Mouse (Mus musculus): Measurements from ENCODE around the gene Dab1.

Gene Dab1

GRCm38 (mm10) chr4:104249462-104249861 is 630.3 kb downstream of the Dab1 start:
- no peak for DNase-seq (ENCODE audit: extremely low spot score)

- DNase-seq (ENCODE audit: extremely low spot score) = no peak
Measured at GRCm38 (mm10) chr4:104257776-104258175, 638.6 kb downstream of the Dab1 start.

DNA sequence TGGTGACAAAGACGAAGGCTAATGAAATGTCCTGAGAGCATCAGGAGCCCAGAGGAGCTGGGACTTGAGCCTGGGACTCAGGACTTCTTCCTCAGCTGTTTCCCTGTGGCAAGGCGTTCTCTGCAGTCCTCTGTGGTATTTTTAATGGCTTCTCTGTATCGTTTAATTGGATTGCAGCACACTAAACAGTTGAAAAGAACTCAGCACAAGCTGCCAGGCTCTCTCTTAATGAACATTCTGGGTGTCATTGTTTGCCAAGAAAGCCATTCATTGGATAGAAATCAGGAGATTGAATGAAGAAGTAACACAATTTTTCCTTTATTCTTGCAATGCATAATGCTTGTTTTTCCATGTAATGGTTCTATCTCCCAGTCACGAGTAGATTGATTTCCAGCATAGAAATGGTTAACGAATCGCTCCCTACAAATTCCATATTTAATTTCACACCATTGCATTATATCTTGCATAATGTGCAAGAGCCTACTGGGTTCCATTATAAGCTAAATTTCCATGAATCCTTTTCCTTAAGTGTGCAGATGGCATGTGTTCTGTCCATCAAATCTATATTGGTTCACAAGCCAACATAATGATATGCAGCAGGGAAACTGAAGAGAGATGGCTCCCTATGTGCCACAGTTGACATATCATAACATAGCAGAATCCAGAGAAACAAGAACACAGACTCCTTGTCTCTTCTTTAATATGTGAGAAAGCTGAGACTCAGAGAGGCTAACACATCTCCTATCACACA is 650.4 kb downstream of the Dab1 start:
- DNase-seq (ENCODE audit: extremely low spot score) = no peak

GRCm38 (mm10) chr4:104270173-104270557 is 651.0 kb downstream of the Dab1 start:
- no peak for DNase-seq (ENCODE audit: extremely low spot score)

DNA sequence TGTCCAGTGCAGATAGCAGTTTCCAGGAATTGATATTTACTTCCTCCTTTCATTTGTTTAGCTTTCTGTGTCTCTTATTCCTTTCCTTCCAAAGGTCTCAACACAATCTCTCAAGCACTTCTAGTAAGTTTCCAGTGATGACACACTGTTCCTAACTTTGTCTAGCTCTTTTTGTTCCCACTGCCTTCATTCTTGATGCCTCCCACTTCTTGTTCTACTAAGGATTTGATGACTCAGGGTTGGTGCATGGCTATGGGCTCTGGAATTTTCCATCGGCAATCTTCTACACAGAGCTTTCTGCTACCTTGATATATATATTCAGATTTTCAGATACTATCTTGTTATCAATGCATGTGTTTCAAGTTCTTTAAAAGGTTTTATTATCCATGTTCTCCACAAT is 656.1 kb downstream of the Dab1 start:
- no peak for DNase-seq (ENCODE audit: extremely low spot score)

DNA sequence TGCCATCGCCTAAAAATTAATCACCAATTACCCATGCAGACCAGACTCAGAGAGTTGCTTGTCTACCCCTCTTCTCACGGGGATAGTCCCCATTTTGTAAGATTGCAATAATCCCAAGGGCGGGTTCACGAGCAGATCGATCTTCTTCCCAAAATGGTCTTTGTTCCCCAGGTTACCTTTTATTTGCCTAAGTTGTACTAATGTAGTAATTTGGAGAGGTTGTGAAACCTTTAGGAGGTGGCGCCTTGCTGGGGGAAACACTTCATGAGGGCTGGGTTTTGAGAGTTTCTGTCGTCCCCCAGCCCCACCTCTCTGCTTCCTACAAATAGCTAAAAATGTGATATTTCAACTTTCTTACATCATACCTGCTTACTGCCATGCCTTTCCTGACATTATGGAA is 657.8 kb downstream of the Dab1 start:
- DNase-seq (ENCODE audit: extremely low spot score) = no peak

- no peak for DNase-seq (ENCODE audit: extremely low spot score)
Measured at GRCm38 (mm10) chr4:104281518-104281917, 662.4 kb downstream of the Dab1 start.

DNA sequence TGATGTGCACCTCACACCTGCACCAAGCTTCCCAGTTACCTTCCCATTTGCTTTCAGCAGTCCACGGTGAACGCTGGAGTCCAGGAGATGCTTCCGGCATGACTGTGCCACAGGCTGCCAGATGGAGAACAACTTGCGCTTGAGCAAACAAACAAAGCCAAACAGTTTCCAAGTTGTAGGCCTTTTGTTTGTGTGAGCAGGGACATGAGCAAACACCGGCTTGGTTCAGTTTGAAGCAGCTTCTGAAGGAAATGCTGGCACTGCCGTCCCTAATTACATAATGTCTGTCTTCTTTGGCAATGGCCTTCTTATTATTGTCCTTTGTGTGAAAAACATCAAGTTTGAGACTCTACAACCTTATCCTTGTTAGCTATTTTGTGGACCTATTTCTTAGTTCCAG is 664.7 kb downstream of the Dab1 start:
- DNase-seq (ENCODE audit: extremely low spot score) = no peak

DNA sequence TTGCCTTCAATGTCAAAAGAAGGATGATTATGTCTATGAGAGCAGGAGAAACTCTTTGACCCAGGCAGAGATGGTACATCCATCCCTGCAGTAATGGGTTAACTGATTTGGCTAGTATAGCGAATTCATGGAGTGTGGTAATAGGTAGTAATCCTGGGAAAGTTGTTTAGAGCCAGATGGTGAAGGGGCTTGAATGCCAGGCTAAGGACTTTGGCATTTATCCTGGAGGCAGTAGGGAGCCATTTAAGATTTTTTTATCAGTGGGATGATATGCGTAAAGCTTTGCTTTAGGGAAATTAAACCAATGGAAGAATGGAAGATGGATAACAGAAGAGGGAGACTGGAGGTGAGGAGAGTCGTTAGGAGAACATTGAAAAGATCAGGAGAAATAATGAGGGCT is 669.2 kb downstream of the Dab1 start:
- no peak for DNase-seq (ENCODE audit: extremely low spot score)

- no peak for DNase-seq (ENCODE audit: extremely low spot score)
Measured at GRCm38 (mm10) chr4:104301764-104302163, 682.6 kb downstream of the Dab1 start.

GRCm38 (mm10) chr4:104302996-104303652 is 684.0 kb downstream of the Dab1 start:
- DNase-seq (ENCODE audit: extremely low spot score) = no peak

DNA sequence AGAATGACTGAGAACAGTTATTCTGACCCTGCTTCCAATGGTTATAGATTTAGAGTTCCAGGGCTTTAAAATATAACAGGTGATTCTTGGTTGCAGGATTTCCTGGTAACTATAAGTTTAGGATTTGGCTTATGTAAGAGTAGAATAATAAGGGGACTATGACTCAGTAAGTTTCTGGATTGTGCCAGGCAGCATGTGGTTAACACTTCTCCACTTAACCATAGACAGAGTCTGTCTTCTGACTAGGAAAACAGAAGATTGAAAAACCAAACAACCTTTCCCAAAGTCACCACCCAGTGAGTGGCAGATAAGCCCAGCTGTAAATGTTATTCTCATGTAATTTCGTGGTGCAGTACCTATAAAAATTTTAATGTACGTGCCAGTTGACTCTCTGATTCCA is 688.6 kb downstream of the Dab1 start:
- no peak for DNase-seq (ENCODE audit: extremely low spot score)

DNA sequence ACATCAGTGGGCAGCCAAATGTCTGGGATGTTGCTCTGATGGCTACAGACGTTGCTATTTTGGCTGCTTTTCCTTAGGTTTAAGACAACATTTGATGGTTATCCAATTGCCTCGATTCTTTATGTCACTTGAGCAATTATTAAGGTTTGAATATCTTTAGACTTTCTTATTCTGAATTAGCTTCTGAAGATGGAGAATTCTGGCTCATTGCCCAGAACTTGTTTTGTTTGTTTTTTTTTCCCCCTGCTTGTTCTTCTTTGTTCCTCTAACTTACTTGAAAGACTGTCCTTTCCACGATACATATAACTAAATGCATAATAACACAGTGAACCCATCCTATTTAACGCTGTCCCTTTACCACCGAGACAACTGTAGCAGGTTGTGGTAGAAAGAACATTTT is 707.1 kb downstream of the Dab1 start:
- no peak for DNase-seq (ENCODE audit: extremely low spot score)

DNA sequence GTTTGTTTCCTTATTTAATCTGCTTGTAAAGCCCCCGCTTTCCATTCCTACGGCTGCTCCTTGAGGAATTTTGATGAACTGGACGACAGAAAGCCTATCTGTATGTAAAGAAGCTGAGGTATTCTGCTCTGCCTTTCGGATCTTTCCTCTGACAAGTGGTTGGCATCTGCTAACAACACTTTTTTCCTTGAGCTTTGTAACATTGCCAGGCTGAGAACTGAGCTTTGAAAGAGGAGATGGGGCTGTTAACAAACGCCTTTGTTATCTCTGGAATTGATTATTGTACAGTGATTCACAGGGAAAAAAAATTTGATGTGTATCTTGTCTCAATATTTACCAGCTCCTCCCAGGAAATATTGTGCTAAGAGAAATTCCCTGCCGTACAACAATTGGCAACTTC is 712.7 kb downstream of the Dab1 start:
- no peak for DNase-seq (ENCODE audit: extremely low spot score)

DNA sequence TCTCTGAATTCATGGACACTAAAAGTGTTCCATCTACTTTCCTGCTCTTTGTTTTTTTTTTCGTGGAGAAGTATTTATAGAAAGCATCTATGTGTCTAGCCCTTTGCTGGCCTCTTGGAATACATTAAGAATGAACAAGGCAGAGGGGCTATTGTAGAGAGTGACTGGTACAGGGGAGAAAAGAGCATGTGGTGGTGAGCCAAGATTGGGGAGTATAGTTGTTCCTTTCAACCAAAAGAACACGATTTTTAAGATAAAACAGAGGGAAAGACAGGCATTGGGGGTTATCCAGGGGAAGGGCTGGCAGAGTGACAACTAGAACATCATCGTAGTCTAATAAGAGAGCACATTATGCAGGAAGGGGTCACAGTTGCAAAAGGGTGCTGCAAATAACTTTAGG is 713.2 kb downstream of the Dab1 start:
- DNase-seq (ENCODE audit: extremely low spot score) = no peak

GRCm38 (mm10) chr4:104337279-104337678 is 718.1 kb downstream of the Dab1 start:
- DNase-seq (ENCODE audit: extremely low spot score) = no peak

- no peak for DNase-seq (ENCODE audit: extremely low spot score)
Measured at GRCm38 (mm10) chr4:104338382-104338781, 719.2 kb downstream of the Dab1 start.

DNA sequence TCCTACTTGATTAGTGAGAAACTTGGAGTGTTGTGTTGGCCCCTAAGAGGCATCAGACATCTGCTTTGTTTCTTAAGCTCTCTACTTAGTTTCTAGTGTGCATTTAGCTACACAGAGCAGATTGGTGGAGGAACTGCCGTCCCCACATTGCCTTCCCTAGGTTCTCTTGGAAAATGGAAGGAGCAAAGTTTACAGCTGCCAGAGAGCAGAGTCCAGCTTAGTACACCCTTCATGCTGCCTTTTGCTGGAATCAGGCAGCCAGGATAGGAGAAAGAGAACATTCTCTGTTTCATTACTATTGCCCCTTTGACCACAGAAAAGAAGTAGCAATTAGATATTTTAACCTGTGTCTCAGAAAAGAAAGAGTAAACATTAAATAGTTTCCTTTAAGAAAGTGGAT is 742.2 kb downstream of the Dab1 start:
- no peak for DNase-seq (ENCODE audit: extremely low spot score)

DNA sequence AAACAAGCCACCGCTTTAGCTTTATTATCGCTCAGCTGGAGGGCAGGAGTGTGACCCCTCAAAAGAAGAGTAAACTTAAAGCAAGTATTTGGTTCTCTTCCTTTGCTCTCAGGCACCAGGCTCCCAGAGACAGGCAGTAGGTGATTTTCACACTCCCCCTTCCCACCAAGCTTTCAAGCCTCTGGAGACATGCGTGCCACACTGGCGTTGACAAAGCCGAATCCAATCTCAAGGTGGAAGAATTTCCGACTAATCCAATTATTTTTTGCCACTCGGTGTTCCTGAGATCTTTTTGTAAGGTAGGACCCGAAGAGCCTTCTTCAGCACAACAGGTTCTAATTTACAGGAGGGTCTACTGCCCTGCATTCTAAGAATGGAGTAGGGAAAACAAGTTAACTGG is 747.3 kb downstream of the Dab1 start:
- DNase-seq (ENCODE audit: extremely low spot score) = no peak

DNA sequence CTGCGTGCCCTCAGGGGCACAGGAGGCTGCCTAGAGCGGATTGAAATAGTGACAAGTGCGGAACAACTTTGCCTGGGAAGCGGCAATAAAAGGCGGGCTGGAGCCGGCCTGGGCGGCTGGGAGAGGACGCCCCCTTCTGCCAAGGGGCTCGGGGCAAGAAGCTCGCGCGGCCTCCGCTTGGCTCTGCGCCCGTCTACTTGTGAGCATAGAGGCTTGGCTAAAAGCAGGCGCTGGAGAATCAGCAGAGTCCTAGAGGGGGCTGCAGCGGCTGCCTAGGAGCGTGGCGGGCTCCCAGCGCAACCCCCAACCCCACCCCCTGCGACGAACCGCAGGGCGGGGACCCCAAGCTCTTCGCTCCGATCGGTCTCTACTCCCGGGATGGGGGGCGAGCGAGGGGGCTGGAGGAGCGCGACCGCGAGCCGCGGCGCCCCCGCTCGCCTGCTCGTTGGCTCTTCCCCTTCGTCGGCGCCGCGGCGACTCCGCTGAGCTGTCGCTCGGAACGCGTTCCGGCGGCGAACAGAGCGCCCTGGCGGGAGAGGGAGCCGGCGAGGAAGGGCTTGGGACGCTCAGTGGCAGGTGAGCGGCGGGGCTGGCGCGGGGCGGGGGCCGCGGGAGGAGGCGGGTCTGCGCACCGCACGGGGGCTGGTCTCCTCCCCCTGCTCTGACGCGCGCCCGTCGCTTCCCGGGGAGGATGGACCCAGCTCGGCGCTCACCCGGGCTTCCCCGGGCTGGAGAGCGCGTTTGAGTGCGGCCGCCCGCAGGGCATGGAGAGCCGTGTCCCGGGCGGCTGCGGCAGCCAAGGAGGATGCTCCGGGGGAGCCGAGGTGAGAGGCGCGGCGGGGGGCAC is 748.0 kb downstream of the Dab1 start:
- peak; percentile 79 for DNase-seq (ENCODE audit: extremely low spot score)

DNA sequence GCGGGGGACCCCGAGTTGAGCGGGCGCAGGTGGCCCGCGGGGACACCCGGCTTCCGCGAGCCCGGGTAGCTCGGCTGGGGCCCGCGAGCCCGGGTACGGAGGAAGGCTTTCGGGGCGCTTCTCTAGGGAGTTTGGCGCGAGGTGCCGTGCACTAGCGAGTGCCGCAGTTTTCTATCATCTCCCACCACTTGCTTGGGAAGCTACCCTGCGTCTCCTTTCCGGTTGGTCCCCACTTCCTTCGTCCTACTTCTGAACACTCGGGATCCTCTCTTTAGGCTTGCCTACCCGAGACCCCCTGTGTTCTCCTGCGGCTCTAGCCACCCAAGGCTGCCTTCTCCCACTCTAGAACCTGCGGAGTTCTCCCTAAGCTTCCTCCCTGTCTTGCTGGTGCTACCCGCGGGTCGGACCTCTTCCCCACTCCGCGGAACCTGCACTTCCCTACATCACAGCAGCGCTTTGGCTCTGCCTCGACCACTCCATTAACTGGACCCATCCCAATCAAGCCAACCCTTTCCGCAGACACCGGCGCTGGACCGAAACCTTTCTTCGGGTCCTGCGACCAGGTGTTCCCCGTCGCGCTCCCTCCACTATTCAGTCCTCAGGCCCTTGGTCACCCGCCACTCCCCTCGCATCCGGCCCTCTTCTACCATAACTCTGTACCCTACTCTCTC is 748.7 kb downstream of the Dab1 start:
- DNase-seq (ENCODE audit: extremely low spot score) = peak; percentile 56

DNA sequence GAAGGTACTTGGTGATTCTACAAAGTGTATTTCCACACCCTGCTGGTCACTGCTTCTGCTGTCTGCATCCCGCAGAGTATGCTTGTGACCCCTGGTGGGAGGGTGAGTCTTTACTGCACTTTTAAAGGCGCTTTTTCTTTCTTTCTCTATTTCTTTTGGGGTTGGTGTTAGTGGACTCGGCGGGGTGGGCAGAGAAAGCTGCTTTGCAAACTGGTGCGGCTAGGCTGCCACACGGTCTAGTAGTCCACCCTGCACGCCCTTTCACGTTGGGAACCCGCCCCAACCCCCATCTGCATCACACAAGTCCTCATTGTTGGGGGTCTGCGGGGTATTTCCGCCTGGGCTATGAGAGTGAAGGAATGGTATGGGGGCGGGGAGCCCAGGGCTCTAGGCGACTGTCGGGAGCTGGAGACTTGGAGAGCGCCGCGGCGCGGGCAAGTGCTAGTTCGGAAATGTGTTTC is 749.4 kb downstream of the Dab1 start:
- DNase-seq (ENCODE audit: extremely low spot score) = peak; percentile 74

All from embryo, embryonic 9.5 days (tissue).